Mouse (Mus musculus): ENCODE results near the gene Rnf157. TPM values are rescaled to one million over a fixed set of nuclear protein-coding genes. Genes with fewer than 3 reads are reported as not detected.
"Not testable (repeated sequence)": the region's sequence is repeated elsewhere in the genome, so short reads cannot be mapped to it uniquely, and the experiment has no call there.

Rnf157 gene
- total RNA-seq, 2 experiments from 2014 or later, result 241 to 258 TPM

DNA sequence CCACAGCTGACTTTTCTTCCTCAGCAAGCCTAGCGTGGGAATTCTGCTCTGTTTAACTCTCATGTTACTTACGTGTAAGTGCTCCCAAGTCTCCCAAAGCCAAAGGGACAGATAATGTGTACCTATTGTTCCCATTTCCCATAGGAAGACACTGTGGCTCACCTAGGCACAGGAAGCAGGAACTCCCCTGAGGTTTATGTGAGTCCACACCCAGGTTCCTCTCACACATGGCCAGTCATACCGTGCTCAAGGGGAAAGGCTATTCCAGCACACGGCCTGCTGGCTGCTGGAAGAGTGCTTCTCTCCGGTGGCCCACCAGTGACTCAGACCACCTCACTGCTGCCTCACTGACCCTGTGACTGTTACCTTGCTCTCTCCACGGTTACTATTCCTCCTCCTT lies 8.3 kb upstream of the Rnf157 start:
- DNase-seq (ENCODE audit: extremely low spot score in 1 of 2, low spot score in 1 of 2), result no peak

- DNase-seq (ENCODE audit: extremely low spot score in 1 of 2, low spot score in 1 of 2), result no peak
These were observed 6.1 kb upstream of the Rnf157 start for GRCm38 (mm10) chr11:116418841-116419462.

- DNase-seq (ENCODE audit: extremely low spot score in 1 of 2, low spot score in 1 of 2), result no peak
These were observed 5.5 kb upstream of the Rnf157 start for GRCm38 (mm10) chr11:116418194-116418840.

DNA sequence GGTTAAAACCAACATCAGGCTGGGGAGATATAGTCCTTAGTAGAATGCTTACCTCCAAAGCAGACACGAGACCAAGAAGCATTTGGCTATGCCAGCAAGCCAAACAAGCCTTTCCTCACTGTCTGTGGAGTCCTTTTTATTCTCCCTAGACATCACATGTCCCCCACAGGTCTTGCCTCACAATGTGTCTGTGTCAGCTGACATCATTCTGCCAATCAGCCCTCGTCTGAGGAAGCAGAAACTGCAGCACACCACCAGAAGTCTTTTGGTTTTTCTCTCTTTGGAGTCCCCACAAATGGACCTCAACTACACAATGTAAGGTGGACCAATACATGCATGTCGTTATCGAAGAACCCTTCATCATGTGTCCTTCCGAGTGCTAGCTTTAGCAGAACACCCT lies 4.2 kb upstream of the Rnf157 start:
- DNase-seq (ENCODE audit: extremely low spot score in 1 of 2, low spot score in 1 of 2), result no peak

DNA sequence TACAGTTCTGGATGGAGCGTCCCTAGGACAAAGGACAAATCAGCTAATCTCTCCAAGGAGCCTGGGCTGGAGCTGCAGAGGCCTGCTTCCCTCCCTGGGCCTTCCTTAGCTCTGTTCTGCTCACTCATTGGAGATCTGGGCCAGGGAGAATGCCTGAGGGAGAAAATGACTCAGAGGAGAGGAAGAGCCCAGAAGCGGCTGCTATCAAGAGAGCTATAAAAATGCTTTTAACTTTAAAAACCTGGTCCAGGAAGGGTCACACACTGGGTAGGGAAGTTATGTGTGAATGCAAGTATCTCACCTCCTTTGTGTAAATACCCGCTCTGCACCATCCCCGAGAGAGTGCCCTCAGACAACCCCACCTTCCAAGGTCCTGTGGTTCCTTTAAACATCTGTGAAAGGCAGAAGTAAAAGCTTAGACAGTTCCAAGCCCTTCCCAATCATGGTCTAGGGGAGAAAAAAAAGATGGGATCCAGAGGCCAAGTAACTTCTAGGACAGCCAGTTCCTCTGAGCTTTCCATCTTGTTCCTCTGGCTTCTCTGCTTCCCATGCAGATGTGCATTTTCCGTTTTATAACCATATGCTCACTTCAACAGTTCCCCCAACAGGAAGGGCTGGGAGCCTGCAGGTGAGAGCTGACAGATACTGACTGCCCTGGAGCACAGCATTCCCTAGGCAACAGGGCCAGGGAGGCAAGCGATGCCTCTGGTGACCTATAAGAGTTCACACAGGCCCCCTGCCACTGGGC lies 3.5 kb upstream of the Rnf157 start:
- DNase-seq (ENCODE audit: extremely low spot score in 1 of 2, low spot score in 1 of 2), result no peak

GRCm38 (mm10) chr11:116413631-116414022 lies 795 bp upstream of the Rnf157 start:
- DNase-seq (ENCODE audit: extremely low spot score in 1 of 2, low spot score in 1 of 2), result no peak

GRCm38 (mm10) chr11:116412028-116412827 lies 604 bp downstream of the Rnf157 start:
- peak; percentile 22 to 27 for DNase-seq (ENCODE audit: extremely low spot score in 1 of 2, low spot score in 1 of 2)

GRCm38 (mm10) chr11:116411582-116411981 lies 1.2 kb downstream of the Rnf157 start:
- DNase-seq (ENCODE audit: extremely low spot score in 1 of 2, low spot score in 1 of 2), result no peak

GRCm38 (mm10) chr11:116410415-116410814 lies 2.4 kb downstream of the Rnf157 start:
- DNase-seq (ENCODE audit: extremely low spot score in 1 of 2, low spot score in 1 of 2), result not testable (repeated sequence)

DNA sequence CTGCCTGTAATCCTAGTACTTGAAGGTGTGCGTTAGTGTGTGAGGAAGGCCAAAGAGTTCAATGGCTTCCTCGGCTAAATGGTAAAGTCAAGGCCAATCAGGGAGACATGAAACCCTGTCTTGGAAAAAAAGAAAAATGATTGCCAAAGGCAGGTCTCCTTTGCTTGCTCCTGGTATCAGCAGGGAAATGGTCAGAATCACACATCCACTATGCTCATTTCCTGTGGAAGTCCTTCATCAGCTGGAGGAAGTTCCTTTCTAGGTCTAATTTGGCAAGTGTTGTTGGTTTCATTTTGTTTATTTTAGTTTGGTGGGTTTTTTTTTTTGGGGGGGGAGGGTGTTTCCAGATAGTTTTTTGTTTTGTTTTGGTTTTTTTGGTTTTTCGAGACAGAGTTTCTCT lies 3.8 kb downstream of the Rnf157 start:
- DNase-seq (ENCODE audit: extremely low spot score in 1 of 2, low spot score in 1 of 2), result no peak

DNA sequence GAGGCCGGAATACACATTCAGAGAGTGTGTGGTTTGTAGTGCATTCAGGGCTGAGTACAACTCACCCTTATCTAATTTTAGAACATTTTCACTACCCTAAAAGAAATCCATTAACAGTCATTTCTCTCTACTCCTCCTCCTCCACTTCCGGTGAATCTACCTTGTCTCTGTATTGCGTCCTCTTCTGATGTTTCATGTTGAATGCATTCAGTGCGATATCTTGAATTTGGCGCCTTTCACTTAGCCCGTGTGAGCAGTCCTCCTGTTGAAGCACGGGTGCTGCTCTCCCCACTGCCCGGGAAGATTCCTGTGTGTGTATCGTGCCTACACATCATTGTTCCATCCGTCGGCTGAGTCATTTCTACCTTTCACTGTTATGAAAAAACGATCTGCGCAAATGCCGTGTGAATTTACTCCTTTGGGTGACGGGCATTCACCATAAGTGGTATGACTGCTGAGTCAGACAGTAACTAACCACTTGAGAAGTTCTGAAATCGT lies 6.6 kb downstream of the Rnf157 start:
- DNase-seq (ENCODE audit: extremely low spot score in 1 of 2, low spot score in 1 of 2), result no peak

DNA sequence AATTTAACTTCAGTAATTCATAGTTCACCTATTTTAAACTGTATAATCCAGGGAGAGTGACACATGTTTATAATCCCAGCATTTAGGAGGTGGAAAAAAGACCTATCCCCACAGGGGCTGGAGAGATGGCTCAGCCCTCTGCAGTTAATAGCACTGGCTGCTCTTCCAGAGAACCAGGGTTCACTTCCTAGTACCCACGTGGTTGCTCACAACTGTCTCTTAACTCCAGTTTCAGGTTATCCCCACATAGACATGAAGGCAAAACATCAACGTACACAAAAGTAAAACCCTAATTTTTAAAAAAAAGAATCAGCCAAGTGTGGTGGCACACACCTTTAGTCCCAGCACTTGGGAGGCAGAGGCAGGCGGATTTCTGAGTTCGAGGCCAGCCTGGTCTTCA lies 7.2 kb downstream of the Rnf157 start:
- DNase-seq (ENCODE audit: extremely low spot score in 1 of 2, low spot score in 1 of 2), result no peak

- DNase-seq (ENCODE audit: extremely low spot score in 1 of 2, low spot score in 1 of 2), result no peak
These were observed 12.3 kb downstream of the Rnf157 start for GRCm38 (mm10) chr11:116400560-116400959.

GRCm38 (mm10) chr11:116398348-116398677 lies 14.5 kb downstream of the Rnf157 start:
- DNase-seq (ENCODE audit: extremely low spot score in 1 of 2, low spot score in 1 of 2), result no peak

- no peak for DNase-seq (ENCODE audit: extremely low spot score in 1 of 2, low spot score in 1 of 2)
These were observed 15.1 kb downstream of the Rnf157 start for GRCm38 (mm10) chr11:116397517-116398347.

DNA sequence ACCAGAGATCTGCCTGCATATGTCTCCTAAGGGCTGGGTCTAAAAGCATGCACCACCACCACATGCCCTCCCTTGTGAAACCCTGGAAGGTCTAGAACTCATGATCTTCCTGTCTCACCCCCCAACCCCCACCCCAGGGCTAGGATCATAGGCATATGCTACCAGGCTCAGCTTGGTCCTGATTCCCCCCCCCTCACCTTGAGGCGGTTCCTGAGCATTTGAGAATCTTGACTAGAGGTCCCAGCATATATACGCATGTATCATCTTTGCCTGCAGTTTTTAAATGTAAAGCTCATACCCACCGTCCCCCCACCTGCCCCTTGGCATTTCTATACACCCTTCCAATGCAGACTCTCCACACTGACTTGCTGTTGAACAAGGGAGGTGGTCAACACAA lies 15.9 kb downstream of the Rnf157 start:
- no peak for DNase-seq (ENCODE audit: extremely low spot score in 1 of 2, low spot score in 1 of 2)

DNA sequence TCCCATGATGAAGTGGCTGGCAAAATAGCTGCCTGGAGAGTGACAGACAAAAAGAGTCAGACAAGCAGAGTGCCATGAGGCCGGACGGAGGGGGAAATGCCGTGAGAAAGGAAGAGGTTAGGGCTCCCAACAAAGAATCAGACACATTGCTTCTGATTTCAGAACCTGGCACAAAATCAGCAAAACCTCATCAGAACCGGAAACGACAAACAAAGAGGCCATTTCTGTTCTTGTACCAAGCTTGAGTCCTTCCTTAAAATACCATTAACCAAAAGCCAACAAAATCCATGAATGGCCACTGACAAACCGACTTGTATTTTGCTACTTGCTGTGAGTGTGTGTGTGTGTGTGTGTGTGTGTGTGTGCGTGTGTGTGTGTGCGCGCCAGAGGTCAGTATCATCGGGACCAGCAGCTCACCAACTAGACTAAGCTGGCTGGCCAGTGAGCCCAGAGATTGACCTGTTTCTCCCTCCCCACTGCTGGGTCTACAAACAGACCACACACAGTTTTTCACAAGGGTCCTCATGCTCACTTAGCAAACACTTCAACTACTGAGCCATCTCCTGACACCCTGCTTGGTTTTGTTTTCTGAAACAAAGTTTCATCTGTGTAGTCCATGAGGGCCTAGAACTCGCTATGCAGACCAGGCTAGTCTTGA lies 16.4 kb downstream of the Rnf157 start:
- DNase-seq (ENCODE audit: extremely low spot score in 1 of 2, low spot score in 1 of 2), result no peak

DNA sequence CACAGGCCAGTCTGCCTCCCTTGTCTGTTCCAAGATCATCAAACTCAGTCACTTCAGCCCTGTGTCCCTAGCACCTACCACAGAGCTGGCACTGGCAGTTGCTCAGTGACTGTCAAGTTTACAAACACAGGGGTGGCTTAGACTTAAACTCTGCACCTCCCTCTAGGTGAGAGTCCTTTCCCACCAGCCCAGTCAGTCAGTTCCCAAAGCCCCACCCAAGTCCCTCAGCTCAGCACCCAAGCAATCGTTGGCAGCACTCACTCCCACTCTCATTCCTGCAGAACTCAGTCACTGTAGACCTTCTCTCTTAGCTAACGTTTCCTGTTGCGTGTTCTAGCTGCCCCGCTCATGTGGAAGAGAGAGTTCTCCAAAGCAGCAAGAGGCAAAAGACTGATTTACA lies 18.1 kb downstream of the Rnf157 start:
- DNase-seq (ENCODE audit: extremely low spot score in 1 of 2, low spot score in 1 of 2), result no peak

- no peak for DNase-seq (ENCODE audit: extremely low spot score in 1 of 2, low spot score in 1 of 2)
These were observed 23.9 kb downstream of the Rnf157 start for GRCm38 (mm10) chr11:116388841-116389480.

All from layer of hippocampus, postnatal 25 days (tissue).